Mouse (Mus musculus) retina, postnatal 1 day (tissue): ENCODE data around the gene Csnk1g1.
A peak's percentile ranks its signal among the peaks of the same experiment; 100 is the strongest.

Experiments
- DNase-seq: peaks from one replicate; pipeline ENCODE4 v3.0.0-alpha.2; 2012

Gene Csnk1g1

DNA sequence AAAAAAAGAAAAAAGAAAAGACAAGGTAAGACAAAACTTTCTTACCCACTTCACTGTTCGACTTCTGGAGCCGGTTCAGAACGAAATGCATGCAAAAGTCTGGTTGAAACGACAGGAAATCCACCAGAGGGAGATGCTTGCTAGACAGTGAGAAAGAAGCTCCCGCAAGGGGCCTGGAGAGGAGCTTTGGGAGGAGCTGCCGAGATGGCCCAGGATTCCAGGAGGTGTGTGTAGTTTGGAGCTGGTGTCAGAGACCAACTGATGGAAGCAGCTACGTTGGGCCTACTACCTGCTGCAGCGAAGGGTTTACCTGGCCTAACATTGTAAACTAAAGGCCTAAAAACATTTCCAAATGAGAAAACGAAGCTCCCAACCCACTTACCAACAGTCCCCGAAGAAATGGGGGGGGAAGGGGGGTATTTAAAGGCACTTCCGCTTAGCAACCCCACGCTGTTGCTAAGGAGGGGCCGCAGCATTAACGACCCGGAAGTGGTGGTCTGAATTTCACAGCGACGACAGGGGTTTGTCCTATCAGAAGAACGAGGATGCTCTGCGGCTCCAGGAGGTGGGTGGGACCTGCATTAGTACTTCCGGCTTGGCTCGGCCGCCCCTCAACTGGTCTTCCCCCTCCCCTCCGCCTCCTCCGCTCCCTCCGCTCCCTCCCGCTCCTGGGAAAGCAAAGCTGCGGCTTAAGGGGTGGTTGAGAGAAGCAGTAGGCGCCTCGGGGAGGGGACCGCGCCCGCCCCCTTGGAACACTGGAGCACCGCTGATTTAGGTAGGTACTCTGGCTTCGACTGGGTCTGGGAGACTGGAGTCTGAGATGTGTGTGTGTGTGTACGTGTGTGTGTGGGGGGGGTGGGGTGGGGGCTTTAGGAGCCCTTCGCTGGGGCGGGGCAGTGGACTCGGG lies at the start of gene Csnk1g1, which contains the start of gene Trip4:
TSS of gene Csnk1g1 (plus strand) at position 531 of the 907 bp plus-strand sequence.
TSS of gene Trip4 (minus strand) at position 401 of the 907 bp plus-strand sequence.
- DNase-seq, result peak; percentile 99

DNA sequence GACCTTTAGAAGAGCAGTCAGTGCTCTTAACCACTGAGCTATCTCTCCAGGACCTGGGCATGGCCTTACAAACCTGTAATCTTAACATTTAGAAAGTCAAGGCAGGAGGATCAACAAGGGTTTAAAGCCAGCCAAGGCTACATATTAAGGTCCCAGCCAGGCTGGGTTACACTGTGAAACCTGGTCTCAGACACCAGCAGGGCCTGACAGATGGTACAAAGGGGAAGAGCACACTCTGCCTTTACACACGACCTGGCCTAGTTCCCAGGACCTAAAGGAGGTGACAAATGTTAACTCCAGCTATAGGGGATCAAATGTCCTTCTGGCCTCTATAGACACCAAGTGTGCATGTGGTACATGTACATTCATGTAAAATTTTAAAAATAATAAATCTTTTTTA lies 49.1 kb upstream of the Csnk1g1 start:
- peak; percentile 35 for DNase-seq

DNA sequence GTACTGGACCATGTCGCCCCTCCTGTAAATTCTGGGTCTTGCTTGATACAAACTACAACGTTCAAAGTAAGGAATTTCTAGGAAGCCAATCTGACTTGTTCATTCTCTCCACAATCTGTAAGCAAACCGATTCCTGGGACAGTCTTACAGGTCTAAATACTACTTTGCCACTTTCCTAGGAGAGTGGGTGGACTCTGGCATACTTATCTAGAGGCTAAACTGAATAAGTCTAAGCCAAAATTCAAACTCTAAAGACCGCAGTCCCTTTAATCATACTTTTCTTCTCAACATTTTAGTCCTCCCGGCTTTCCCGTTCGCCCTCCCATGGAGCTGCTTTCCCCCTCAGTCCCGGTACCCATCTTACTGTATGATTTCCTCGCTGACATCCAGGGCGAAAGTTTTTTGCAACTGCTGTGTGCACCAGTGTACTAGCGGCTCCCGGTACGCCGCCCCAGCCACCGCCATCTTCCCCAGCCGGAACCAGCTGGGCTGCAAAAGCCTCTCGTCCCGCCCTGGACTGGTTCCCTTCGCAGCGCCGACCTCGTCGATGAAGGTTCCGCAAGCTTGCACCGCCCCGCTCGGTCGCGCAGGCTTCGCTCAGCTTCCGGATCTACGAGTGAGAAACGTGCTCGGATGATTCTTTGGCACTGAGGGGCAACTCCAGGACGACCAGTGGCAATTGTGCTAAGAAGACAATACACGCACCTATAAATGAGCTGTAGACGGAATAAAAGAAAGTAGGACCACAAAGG lies 24.0 kb upstream of the Csnk1g1 start:
- DNase-seq, result peak; percentile 93

DNA sequence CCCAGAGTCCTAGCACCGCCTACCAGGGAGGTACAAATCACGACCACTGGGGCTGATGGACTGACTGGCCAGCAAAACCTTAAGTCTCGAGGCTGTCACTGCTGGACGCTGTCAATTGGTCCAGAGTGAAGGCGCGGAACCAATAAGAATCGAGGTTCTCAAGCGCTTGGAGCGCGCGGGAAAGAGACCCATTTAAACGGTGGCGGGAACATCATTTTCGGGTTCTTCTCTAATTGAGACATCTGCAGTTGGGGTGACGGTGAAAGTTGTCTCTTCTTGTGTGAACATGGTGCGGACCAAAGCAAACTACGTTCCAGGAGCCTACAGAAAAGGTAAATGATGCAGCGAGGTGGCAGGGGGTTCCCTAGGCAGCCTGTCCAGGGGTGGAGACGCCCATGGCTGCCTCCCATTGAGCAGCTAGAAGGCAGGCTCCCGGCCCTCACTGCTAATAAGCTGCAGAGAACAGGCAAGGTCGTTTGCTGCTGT lies 18.5 kb upstream of the Csnk1g1 start, which contains the start of gene Pclaf:
TSS of gene Pclaf (plus strand) at position 95 of the 486 bp plus-strand sequence.
- DNase-seq, result peak; percentile 95

DNA sequence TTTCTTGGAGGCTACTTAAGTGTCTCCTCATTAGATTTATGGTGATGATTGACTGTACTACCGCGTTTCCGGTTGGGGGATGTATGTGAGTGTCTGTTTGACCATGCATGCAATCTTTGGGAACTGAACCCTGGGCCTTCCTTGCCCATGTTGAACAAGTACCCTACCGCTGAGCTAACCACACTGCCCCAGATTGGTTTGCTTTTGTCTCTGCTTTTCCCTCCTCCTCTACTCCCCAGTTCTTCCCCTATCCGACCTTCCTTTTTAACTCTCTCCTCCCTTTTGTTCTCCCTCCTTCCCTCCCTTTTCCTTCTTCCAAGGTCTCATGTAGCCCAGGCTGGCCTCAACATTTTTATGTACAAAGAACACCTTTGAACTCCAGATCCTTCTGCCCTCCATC lies 17.6 kb upstream of the Csnk1g1 start:
- DNase-seq, result peak; percentile 18

DNA sequence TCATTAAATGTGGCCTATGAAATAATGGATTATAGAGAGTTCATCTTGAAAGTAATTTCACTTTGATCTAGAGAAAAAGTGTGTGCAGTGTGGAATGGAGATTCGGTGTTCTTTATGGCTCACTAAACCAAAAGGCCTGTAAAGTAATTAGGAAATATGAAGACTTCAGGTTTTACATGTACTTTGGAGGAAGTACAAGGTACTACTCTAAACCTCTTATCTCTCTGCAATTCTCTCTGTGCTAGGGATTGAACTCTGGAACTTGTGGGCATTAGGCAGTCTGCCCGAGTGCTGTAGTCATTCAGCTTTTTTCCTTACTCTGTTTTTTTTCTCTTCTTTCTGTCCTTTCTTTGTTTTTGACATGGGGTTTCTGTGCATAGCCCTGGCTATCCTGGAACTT lies 11.7 kb upstream of the Csnk1g1 start:
- no peak for DNase-seq

GRCm38 (mm10) chr9:65902879-65903278 lies 5.8 kb upstream of the Csnk1g1 start:
- no peak for DNase-seq

- no peak for DNase-seq
Observed at GRCm38 (mm10) chr9:65903419-65903818, 5.3 kb upstream of the Csnk1g1 start.

DNA sequence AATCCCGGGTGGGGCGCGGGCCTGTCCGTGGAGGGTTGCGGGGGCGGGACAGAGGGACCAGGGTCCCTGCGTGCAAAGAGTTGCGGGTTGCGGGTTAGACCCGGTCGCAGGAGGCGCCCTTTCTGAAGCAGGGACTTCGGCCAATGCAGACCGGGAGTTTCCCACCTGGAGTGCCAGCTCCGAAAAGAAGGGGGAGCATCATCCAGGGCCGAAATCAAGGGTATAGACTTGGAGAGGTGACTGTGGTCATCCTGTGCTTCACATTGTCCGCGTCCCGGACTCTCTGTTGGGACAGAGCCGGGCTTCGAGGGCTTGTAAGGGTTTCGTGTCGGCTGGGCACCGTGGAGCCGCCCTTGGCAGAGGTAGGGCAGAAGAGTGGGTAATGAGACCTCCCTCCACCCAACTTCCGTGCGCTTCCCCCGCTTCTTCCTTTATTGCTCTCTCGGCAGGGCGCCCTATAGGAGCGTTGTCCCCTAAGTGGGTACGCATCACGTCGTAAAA lies 627 bp downstream of the Csnk1g1 start:
- DNase-seq, result no peak

GRCm38 (mm10) chr9:65909837-65910236 lies 1.1 kb downstream of the Csnk1g1 start:
- no peak for DNase-seq

DNA sequence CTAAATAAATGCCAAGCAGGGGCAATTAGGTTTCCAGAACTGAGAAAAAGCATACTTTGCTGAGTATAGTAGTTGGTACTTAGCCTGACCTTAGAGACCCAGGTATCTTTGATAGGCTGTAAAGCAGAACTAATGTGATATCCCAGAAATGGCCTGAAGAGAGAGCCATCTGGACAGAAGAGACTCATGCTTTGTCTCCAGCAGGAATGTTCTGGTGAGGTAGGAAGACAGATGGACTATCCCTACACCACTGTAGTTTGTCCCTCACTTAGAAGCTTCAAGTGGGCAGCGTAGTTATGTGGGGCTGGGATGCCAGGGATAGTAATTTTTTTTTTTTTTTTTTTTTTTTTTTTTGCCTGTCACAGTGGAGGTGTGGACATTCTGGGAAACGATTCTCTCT lies 5.3 kb downstream of the Csnk1g1 start:
- DNase-seq, result no peak

DNA sequence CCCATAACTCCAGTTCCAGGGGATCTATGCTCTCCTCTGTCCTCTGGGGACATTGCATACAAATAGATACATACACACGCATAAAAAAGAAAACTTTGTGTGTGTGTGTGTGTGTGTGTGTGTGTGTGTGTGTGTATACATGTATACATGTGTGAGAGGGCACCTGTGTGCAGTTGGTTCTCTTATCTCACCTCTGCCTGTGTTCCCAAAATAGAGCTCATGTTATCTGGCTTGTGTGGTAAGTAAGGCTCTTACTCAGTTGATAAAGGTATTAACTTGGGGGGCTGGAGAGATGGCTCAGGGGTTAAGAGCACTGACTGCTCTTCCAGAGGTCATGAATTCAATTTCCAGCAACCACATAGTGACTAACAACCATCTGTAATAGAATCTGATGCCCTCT lies 8.3 kb downstream of the Csnk1g1 start:
- DNase-seq, result no peak

DNA sequence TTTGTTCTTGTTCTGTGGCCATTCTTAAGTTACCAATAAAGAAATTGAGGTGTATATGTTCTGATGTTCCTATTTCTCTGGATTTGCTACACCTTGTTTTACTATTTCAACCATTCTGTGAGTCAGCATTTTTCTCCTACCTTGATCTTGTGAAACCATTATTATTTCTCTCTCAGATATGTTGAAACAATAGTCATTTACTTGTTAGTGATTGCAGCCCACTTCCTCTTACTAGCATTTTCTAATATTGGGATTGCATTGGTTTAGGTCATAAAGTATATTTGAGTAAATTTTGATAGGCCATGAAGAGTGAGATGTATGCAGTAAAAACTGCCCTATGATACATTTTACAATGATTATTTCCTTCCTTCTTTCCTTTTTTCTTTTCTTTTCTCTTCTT lies 19.7 kb downstream of the Csnk1g1 start:
- DNase-seq, result no peak

DNA sequence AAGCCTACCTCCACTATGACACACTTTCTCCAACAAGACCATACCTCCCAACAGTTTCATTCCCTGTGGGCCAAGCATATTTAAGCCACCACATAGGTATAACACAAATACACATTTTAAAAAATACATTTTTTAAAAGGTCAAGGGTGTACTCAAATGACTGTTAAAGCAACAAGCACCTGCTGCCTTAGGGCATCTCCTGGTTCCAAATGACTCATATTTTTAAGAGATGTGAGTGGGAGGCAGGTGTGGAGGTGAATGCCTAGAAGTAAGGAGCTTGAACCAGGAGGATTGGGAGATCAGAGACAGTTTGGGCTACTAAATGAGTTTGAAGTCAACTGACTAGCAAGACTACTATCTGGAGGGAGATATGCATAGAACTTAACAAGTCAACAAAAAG lies 21.1 kb downstream of the Csnk1g1 start:
- no peak for DNase-seq

- DNase-seq, result no peak
Observed at GRCm38 (mm10) chr9:65937566-65937965, 28.8 kb downstream of the Csnk1g1 start.

DNA sequence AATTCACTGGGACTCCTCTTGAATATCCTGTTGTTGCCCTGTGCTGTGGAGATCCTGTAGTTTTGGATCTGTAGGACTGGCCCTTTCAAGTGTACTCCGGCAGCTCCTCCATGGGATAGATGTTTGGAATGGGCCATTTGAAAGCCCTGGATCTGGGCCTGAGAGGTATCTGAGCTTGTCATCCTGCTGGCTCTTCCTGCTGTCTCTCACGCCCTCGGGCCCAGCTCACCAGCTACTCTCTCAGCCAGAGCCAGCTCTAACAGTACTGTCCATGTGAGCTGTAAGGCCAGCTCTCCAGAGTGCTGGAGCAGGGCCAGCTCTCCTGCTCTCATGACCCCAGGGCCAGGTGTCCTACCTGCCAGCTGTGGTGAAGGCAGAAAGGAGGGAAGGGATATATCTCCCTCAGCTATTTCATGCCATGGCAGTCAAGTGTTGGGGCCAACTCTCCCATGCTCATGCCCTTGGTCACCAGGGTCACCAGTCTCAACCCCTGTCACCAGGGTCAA lies 42.4 kb downstream of the Csnk1g1 start:
- DNase-seq, result no peak

DNA sequence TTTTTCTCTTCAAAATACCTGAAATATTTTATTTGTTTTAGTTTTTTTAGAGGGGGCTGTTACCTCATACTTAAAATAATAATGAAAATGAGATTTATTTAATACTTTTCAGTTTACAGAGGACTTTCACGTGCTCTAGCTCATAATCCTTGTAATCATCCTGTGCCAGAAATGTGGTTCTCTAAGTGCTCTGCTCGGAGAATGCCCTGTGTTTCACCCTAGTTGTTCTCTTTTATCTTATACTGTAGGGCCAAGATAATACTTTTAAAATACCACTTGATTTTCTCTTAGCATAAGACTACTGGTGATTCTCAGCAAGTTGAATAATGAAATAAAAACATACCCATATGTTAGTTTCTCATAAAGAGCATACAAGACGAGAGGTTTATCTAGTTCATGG lies 61.3 kb downstream of the Csnk1g1 start:
- DNase-seq, result no peak

DNA sequence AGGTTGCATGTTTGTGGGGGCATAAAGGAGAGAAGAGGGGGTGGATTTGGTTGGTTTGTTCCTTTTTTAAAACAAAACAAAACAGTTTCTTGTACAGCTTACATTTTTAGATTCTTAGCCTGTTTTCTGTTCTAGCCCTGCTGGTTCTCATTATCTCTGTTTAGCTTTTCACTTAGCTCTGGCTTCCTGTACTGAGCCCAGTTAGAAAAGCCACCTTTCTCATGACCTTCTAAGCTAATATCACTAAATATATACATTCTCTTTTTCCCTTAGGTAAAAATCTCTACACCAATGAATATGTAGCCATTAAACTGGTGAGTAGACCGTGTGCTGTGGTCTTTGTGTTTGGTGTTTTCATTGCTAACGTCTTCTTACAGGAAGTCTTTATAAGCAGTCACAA lies 64.5 kb downstream of the Csnk1g1 start:
- no peak for DNase-seq

DNA sequence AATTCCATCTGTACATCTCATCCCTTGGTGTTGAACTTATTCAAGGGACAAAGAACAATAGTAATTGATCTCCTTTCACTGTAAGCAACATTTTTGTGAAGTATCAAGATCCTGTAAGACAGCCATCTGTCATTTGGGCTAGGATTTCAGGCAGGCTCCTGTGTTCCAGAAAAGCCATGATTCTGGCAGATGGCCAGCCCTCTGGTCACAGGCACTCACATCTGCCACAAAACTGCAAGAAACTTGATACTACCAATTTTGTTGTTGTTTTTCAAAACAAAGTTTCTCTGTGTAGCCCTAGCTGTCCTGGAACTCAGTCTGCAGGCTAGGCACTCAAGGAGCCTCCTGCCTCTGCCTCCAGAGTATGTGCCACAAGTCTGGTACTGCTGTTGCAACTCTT lies 67.2 kb downstream of the Csnk1g1 start:
- peak; percentile 75 for DNase-seq

- DNase-seq, result no peak
Observed at GRCm38 (mm10) chr9:65982841-65983240, 74.1 kb downstream of the Csnk1g1 start.

- no peak for DNase-seq
Observed at GRCm38 (mm10) chr9:65987021-65987420, 78.3 kb downstream of the Csnk1g1 start.

GRCm38 (mm10) chr9:65995603-65996376 lies 87.1 kb downstream of the Csnk1g1 start:
- no peak for DNase-seq
